Mouse (Mus musculus) lung, embryonic 14.5 days (tissue): ENCODE measurements around the gene Aatk. TPM values are rescaled to one million over a fixed set of nuclear protein-coding genes. Genes with fewer than 3 reads are reported as not detected.

ENCODE experiments used
- ATAC-seq: fragments of 200-750 bp; cut with Nextera tagmentation; 2 replicates; pipeline ENCODE4 v1.8.0; 2017; ENCODE audit warnings: mild to moderate bottlenecking, moderate TSS enrichment, moderate library complexity; ENCODE audit not compliant: insufficient read depth
- DNase-seq: peaks from one replicate; pipeline ENCODE4 v3.0.0-alpha.2; 2015
- H3K27ac ChIP-seq: fragments of 300-500 bp; sonication (generic); 2 replicates; pipeline ENCODE4 v1.5.1; 2014; ENCODE audit warnings: low read depth, mild to moderate bottlenecking, moderate library complexity
- H3K27me3 ChIP-seq: fragments of 300-500 bp; sonication (generic); 2 replicates; pipeline ENCODE4 v1.6.1; 2014; ENCODE audit warnings: low read length, control low read depth; ENCODE audit not compliant: insufficient read depth
- H3K36me3 ChIP-seq: fragments of 300-500 bp; sonication (generic); 2 replicates; pipeline ENCODE4 v1.6.1; 2014; ENCODE audit warnings: control low read depth; ENCODE audit not compliant: insufficient read depth
- H3K4me1 ChIP-seq: fragments of 300-500 bp; sonication (generic); 2 replicates; pipeline ENCODE4 v1.6.1; 2014; ENCODE audit warnings: antibody characterized with exemption, control low read depth; ENCODE audit not compliant: insufficient read depth
- H3K4me2 ChIP-seq: fragments of 300-500 bp; sonication (generic); 2 replicates; pipeline ENCODE4 v1.6.1; 2014; ENCODE audit warnings: mild to moderate bottlenecking
- H3K4me3 ChIP-seq: fragments of 300-500 bp; sonication (generic); 2 replicates; pipeline ENCODE4 v1.5.1; 2014; ENCODE audit warnings: low read depth, low read length
- H3K9ac ChIP-seq: fragments of 300-500 bp; sonication (generic); 2 replicates; pipeline ENCODE4 v1.6.1; 2014
- H3K9me3 ChIP-seq: fragments of 300-500 bp; sonication (generic); 2 replicates; pipeline ENCODE4 v1.6.1; 2016; ENCODE audit warnings: low read depth, low read length, control low read depth
- CTCF ChIP-seq: IDR thresholded peaks from 2 replicates; pipeline ENCODE4 v1.5.1; 2016; ENCODE audit warnings: antibody characterized with exemption, low read depth
- WGBS: fragments of 180-500 bp; shearing (Covaris S2); extraction: QIAGEN DNeasy Blood & Tissue Kit; methylation state at CpG from one replicate; pipeline ENCODE4 v1.1.7; 2014; 5-methylcytosine and 5-hydroxymethylcytosine counted together
- microRNA counts: library from miRNA; unstranded; fragments of <30 nt; microRNA quantifications from one replicate; lab custom pipeline; 2016
- microRNA-seq: library from miRNA; unstranded; fragments of <30 nt; microRNA quantifications from one replicate; pipeline ENCODE4, GENCODE M21; 2016; ENCODE audit warnings: borderline number of aligned reads
- polyA plus RNA-seq: library from polyadenylated mRNA; unstranded; fragments of >200 nt; fragmentation: Nextera tagmentation; extraction: Ambion mirVana; gene quantifications from 2 replicates; pipeline ENCODE4 v1.2.1, GENCODE M21; 2014

Gene Aatk
- polyA plus RNA-seq, 1 experiment from 2014 or later = 2.2 TPM

- H3K27me3 ChIP-seq = no peaks in the 10 kb centered on the region
- peaks cover 12% of the 10 kb centered on the region; the same call in 1 of the 2 replicates for H3K36me3 ChIP-seq
- no peak for DNase-seq
- H3K4me1 ChIP-seq = peaks cover 18% of the 10 kb centered on the region
- H3K27ac ChIP-seq = no peak overlapping the region
- ATAC-seq = no peak
- H3K4me2 ChIP-seq = no peak overlapping the region
- WGBS = 75% methylated on average over 7 of the region's 7 CpGs
- H3K4me3 ChIP-seq = no peak overlapping the region
- no peak overlapping the region for H3K9ac ChIP-seq
- no peak for TF ChIP-seq CTCF
- no peaks in the 10 kb centered on the region for H3K9me3 ChIP-seq
Observed at GRCm38 (mm10) chr11:119958856-119959255, 88.1 kb downstream of the Aatk start.

MicroRNAs encoded within 50 kb of the gene (microRNA counts, 519-probe panel; counts per million panel counts)
- 2,658 counts per million, percentile 49 among the panel's probes with 10 or more counts for microRNA mmu-miR-338-3p (lab: Ali Mortazavi, UCI)
- microRNA mmu-miR-338-5p (lab: Ali Mortazavi, UCI) = 2,095 counts per million, percentile 25 among the panel's probes with 10 or more counts

Small RNA genes lying within 50 kb of the gene (microRNA-seq; reads per million reads assigned to microRNA genes)
- gene Gm25948 = not detected
- gene Mir3065 = not detected
- gene Mir338 = not detected

Other genes starting within 250 kb of the Aatk start
- 94.3 and 104 TPM in 2 replicates for gene Chmp6, start 133.7 kb downstream of the Aatk start, polyA plus RNA-seq
- gene Baiap2, start 104.4 kb downstream of the Aatk start, polyA plus RNA-seq = 20.4 and 20.5 TPM in 2 replicates
- gene Cep131, start 39.7 kb upstream of the Aatk start, polyA plus RNA-seq = 22.1 and 27.3 TPM in 2 replicates
- 13.4 and 17.1 TPM in 2 replicates for gene Tepsin, start 51.6 kb upstream of the Aatk start, polyA plus RNA-seq
- 76.7 and 88.6 TPM in 2 replicates for gene Ndufaf8, start 51.8 kb upstream of the Aatk start, polyA plus RNA-seq
- 77.2 and 83.9 TPM in 2 replicates for gene Slc38a10, start 104.2 kb upstream of the Aatk start, polyA plus RNA-seq
- 14.3 and 15.6 TPM in 2 replicates for gene Bahcc1, start 185.8 kb upstream of the Aatk start, polyA plus RNA-seq